Mouse (Mus musculus) cerebellum, adult 11-12 months (tissue): ENCODE results near the gene Spata46.

Source experiments
- DNase-seq: peaks from one replicate; pipeline ENCODE4 v3.0.0; 2022

Gene Spata46

DNA sequence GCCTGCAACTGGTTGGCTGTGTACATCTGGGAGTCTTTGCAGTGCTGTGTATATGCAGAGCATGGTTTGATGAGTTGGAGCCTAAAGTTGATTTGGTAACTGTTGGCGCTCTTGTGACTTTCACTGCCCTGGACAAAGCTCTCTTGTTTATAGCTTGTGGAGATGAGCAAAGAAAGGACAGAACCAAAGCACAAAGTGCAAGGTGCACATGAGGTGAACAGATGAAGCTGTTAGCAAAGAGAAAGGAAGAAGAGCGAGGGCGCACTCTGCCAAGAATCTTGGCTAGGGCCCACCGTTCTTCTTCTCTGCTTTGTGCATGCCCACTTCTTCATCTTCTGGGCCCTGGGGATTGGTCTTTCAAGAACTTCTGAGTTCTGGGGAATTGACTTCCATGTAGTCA lies 35.3 kb downstream of the Spata46 start:
- DNase-seq, result no peak

DNA sequence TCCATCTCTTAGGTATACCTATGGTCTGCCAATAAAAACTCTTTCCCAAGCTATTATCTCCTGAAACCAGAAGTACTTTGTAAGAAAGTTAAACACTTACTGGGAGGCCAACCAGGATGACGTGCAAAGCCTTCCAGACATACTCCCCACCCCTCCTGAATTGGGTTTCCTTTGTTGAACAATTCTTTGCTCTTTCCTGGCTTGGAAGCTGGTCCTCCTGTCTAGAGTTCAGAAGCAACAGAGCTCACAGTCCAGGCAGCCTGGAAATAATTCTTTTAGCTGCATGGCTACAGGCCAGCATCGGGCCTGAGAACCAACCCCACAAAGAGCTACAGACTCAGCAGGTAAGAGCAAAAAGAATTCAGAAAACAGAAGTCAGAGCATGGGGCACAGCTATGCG lies 37.7 kb downstream of the Spata46 start:
- DNase-seq, result no peak

GRCm38 (mm10) chr1:170351080-170351479 lies 42.5 kb downstream of the Spata46 start:
- DNase-seq, result no peak

DNA sequence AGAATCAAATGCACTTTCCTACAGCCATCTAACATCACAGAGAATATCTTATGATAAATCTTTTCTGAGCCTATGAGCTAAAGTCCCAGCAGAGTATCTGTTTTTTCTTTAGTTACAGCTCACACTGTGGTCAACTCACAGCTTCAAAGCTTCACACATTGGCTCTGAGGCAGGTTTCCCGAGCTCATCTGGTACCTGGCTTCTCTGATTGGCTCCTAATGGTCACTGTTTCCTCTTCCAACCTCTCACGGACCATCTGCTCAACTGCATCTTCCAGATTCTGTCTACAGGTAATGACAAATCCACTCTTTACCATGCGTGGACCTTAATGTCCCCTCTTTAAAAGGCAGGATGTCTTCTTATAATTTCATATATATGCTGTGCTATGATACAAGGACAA lies 44.7 kb downstream of the Spata46 start:
- DNase-seq, result no peak

GRCm38 (mm10) chr1:170360183-170360915 lies 51.7 kb downstream of the Spata46 start:
- no peak for DNase-seq
